Mouse (Mus musculus): Measurements from ENCODE around the gene Hapln3. TPM values are rescaled to one million over a fixed set of nuclear protein-coding genes. Genes with fewer than 3 reads are reported as not detected.

The Hapln3 gene
- polyA plus RNA-seq, 1 experiment from 2014 or later, result 1.9 TPM

Other genes with a start within 250 kb of the Hapln3 start
- 57.2 and 61.5 TPM in 2 replicates for gene Aen, start 235.2 kb downstream of the Hapln3 start, polyA plus RNA-seq (2015; fragmentation: Nextera tagmentation; extraction: Ambion mirVana)
- gene Isg20, start 217.6 kb downstream of the Hapln3 start, polyA plus RNA-seq (2015; fragmentation: Nextera tagmentation; extraction: Ambion mirVana), result 0.52 TPM in 1 of 2 replicates, not detected in the other
- 0.03 TPM in 1 of 2 replicates, not detected in the other for gene Acan, start 77.5 kb downstream of the Hapln3 start, polyA plus RNA-seq (2015; fragmentation: Nextera tagmentation; extraction: Ambion mirVana)
- 80.3 and 85.9 TPM in 2 replicates for gene Mfge8, start 18.0 kb upstream of the Hapln3 start, polyA plus RNA-seq (2015; fragmentation: Nextera tagmentation; extraction: Ambion mirVana)
- 16.9 and 17.3 TPM in 2 replicates for gene Abhd2, start 142.2 kb upstream of the Hapln3 start, polyA plus RNA-seq (2015; fragmentation: Nextera tagmentation; extraction: Ambion mirVana)

Data from forebrain, embryonic 13.5 days (tissue).